Comparison of ENCODE assay signal across 9 mouse cellular contexts in genomic region chr3:127267846-127268245, GRCm38 (mm10).
DNase-seq lines count a peak whose midpoint lies in the region; ATAC-seq lines count a peak whose summit lies in the region.
"Had no signal": no experiment of that assay in that cellular context is flagged by ENCODE, and none has a peak within 500 bp of the region (broad histone marks: within the 10 kb centered on the region; RNA-seq: fewer than 3 reads in every experiment).

No protein-coding gene starts in this region.

- WGBS in heart, embryonic 10.5 days, result 66% methylated on average over 6 of the region's 6 CpGs
- WGBS in heart, embryonic 11.5 days (ENCODE audit: insufficient replicate concordance), result 52% methylated on average over 6 of the region's 6 CpGs
- WGBS in forebrain, embryonic 12.5 days, result 15% methylated on average over 6 of the region's 6 CpGs
- 43% methylated on average over 6 of the region's 6 CpGs for WGBS in limb, embryonic 11.5 days
- WGBS in neural tube, embryonic 12.5 days, result 22% methylated on average over 6 of the region's 6 CpGs

- H3K4me2 ChIP-seq in heart, embryonic 11.5 days, result no peak overlapping the region
- no peak overlapping the region for H3K4me2 ChIP-seq in forebrain, embryonic 12.5 days
- no peak overlapping the region for H3K4me2 ChIP-seq in limb, embryonic 11.5 days (ENCODE audit: low read depth, severe bottlenecking)
- no peak overlapping the region for H3K4me2 ChIP-seq in neural tube, embryonic 12.5 days (replicated peaks)

- no peaks in the 10 kb centered on the region for H3K36me3 ChIP-seq in heart, embryonic 10.5 days
- H3K36me3 ChIP-seq in heart, embryonic 11.5 days (ENCODE audit: control insufficient read depth, insufficient read depth, low read length), result no peaks in the 10 kb centered on the region
- no peaks in the 10 kb centered on the region for H3K36me3 ChIP-seq in forebrain, embryonic 12.5 days (replicated peaks)
- no peaks in the 10 kb centered on the region for H3K36me3 ChIP-seq in limb, embryonic 11.5 days (ENCODE audit: control insufficient read depth, insufficient read depth, low read length)
- H3K36me3 ChIP-seq in neural tube, embryonic 12.5 days, result no peaks in the 10 kb centered on the region

- H3K27me3 ChIP-seq in heart, embryonic 10.5 days (ENCODE audit: insufficient read depth, poor library complexity, severe bottlenecking), result no peaks in the 10 kb centered on the region
- no peaks in the 10 kb centered on the region for H3K27me3 ChIP-seq in heart, embryonic 11.5 days (ENCODE audit: control insufficient read depth, insufficient read depth, low read length)
- no peaks in the 10 kb centered on the region for H3K27me3 ChIP-seq in forebrain, embryonic 12.5 days
- no peaks in the 10 kb centered on the region for H3K27me3 ChIP-seq in limb, embryonic 11.5 days (ENCODE audit: control insufficient read depth, insufficient read depth, low read length)
- H3K27me3 ChIP-seq in neural tube, embryonic 12.5 days (replicated peaks), result no peaks in the 10 kb centered on the region

- H3K9me3 ChIP-seq in heart, embryonic 10.5 days, result no peaks in the 10 kb centered on the region
- no peaks in the 10 kb centered on the region for H3K9me3 ChIP-seq in heart, embryonic 11.5 days (replicated peaks; ENCODE audit: control insufficient read depth, low read length)
- no peaks in the 10 kb centered on the region for H3K9me3 ChIP-seq in forebrain, embryonic 12.5 days
- no peaks in the 10 kb centered on the region for H3K9me3 ChIP-seq in limb, embryonic 11.5 days (ENCODE audit: control insufficient read depth, low read length)
- H3K9me3 ChIP-seq in neural tube, embryonic 12.5 days, result no peaks in the 10 kb centered on the region

- ATAC-seq in heart, embryonic 11.5 days (replicated peaks; ENCODE audit: insufficient number of reproducible peaks, low FRiP score, low TSS enrichment), result no peak
- ATAC-seq in forebrain, embryonic 12.5 days (ENCODE audit: low FRiP score), result peak; percentile 84
- 0 out of 2 replicates have a peak, but pooled peaks have one; percentile 51 for ATAC-seq in limb, embryonic 11.5 days (ENCODE audit: insufficient number of reproducible peaks, low FRiP score, low TSS enrichment, low read depth)
- ATAC-seq in neural tube, embryonic 12.5 days (ENCODE audit: low FRiP score, low read depth), result peak; percentile 74
- no peak for ATAC-seq in erythroid progenitor cell, adult 5-6 weeks (replicated peaks; ENCODE audit: low FRiP score, poor library complexity, severe bottlenecking)
- ATAC-seq: liver, postnatal 0 days had no signal

- H3K4me3 ChIP-seq in heart, embryonic 10.5 days, result no peak overlapping the region
- no peak overlapping the region for H3K4me3 ChIP-seq in heart, embryonic 11.5 days (ENCODE audit: low read depth, low read length)
- H3K4me3 ChIP-seq in forebrain, embryonic 12.5 days (replicated peaks), result no peak overlapping the region
- no peak overlapping the region for H3K4me3 ChIP-seq in limb, embryonic 11.5 days (ENCODE audit: low read depth, low read length)
- no peak overlapping the region for H3K4me3 ChIP-seq in neural tube, embryonic 12.5 days

- peaks cover 11% of the 10 kb centered on the region for H3K4me1 ChIP-seq in heart, embryonic 10.5 days
- H3K4me1 ChIP-seq in heart, embryonic 11.5 days (ENCODE audit: control insufficient read depth, insufficient read depth, low read length), result peaks cover 3% of the 10 kb centered on the region; the same call in 1 of the 2 replicates
- H3K4me1 ChIP-seq in forebrain, embryonic 12.5 days, result peaks cover 33% of the 10 kb centered on the region
- H3K4me1 ChIP-seq in limb, embryonic 11.5 days (ENCODE audit: control insufficient read depth, insufficient read depth, low read length), result no peaks in the 10 kb centered on the region
- peaks cover 13% of the 10 kb centered on the region; the same call in 1 of the 2 replicates for H3K4me1 ChIP-seq in neural tube, embryonic 12.5 days

- no peak overlapping the region for H3K9ac ChIP-seq in heart, embryonic 11.5 days (ENCODE audit: low read depth, low read length)
- no peak overlapping the region for H3K9ac ChIP-seq in forebrain, embryonic 12.5 days
- H3K9ac ChIP-seq in limb, embryonic 11.5 days (ENCODE audit: low read length), result no peak overlapping the region
- no peak overlapping the region for H3K9ac ChIP-seq in neural tube, embryonic 12.5 days
- H3K9ac ChIP-seq: liver, postnatal 0 days had no signal

- no peak for DNase-seq in heart, embryonic 10.5 days (ENCODE audit: low spot score)
- DNase-seq in limb, embryonic 11.5 days (ENCODE audit: low spot score), result peak; percentile 54
- no peak for DNase-seq in adrenal gland, postnatal 25 days
- no peak for DNase-seq in layer of hippocampus, postnatal 36 days
- DNase-seq: liver, postnatal 0 days had no signal

- 0 out of 2 replicates have a peak overlapping the region, but pooled peaks have one; percentile 13 for H3K27ac ChIP-seq in heart, embryonic 10.5 days
- no peak overlapping the region for H3K27ac ChIP-seq in heart, embryonic 11.5 days (ENCODE audit: low read depth, low read length)
- H3K27ac ChIP-seq in forebrain, embryonic 12.5 days, result peak overlapping the region; percentile 51
- no peak overlapping the region for H3K27ac ChIP-seq in limb, embryonic 11.5 days (replicated peaks; ENCODE audit: low read depth, low read length)
- H3K27ac ChIP-seq in neural tube, embryonic 12.5 days, result no peak overlapping the region

Comparison
In these comparisons a context has a peak if more than half of its experiments do, and no peak if none do; other contexts are left out.
1. H3K27ac ChIP-seq: peak in heart, embryonic 10.5 days (single experiment) and forebrain, embryonic 12.5 days (single experiment); none in heart, embryonic 11.5 days (single experiment), limb, embryonic 11.5 days (single experiment) and neural tube, embryonic 12.5 days (single experiment).
2. ATAC-seq: peak in forebrain, embryonic 12.5 days (single experiment), limb, embryonic 11.5 days (single experiment) and neural tube, embryonic 12.5 days (single experiment); none in heart, embryonic 11.5 days (single experiment) and erythroid progenitor cell, adult 5-6 weeks (single experiment).